25 mouse cellular contexts compared by ENCODE assay signal in genomic region chr19:3556169-3556827, GRCm38 (mm10). TPM values are rescaled to one million over a fixed set of nuclear protein-coding genes. Genes with fewer than 3 reads are reported as not detected.
A peak's percentile ranks its signal among the peaks of the same experiment; 100 is the strongest.
DNase-seq lines count a peak whose midpoint lies in the region; ATAC-seq and TF ChIP-seq lines count a peak whose summit lies in the region.
"Had no signal": no experiment of that assay in that cellular context is flagged by ENCODE, and none has a peak within 500 bp of the region (broad histone marks: within the 10 kb centered on the region; RNA-seq: fewer than 3 reads in every experiment).

No protein-coding gene starts in this region.

- H3K27me3 ChIP-seq in liver, embryonic 14.5 days (ENCODE audit: control insufficient read depth, insufficient read depth, low read length) = no peaks in the 10 kb centered on the region
- H3K27me3 ChIP-seq in liver, embryonic 12.5 days (replicated peaks) = no peaks in the 10 kb centered on the region
- H3K27me3 ChIP-seq in ES-Bruce4 (ENCODE audit: control insufficient read depth, insufficient read depth, low read length, poor library complexity, severe bottlenecking) = no peaks in the 10 kb centered on the region
- H3K27me3 ChIP-seq in liver, embryonic 16.5 days (ENCODE audit: control insufficient read depth, insufficient read depth, low read depth, low read length) = no peaks in the 10 kb centered on the region
- H3K27me3 ChIP-seq: CH12.LX; embryonic facial prominence, embryonic 12.5 days; embryonic facial prominence, embryonic 15.5 days; hindbrain, embryonic 13.5 days had no signal

- H3K36me3 ChIP-seq in liver, embryonic 14.5 days (replicated peaks; ENCODE audit: control insufficient read depth, insufficient read depth, low read depth) = no peaks in the 10 kb centered on the region
- peaks cover 14% of the 10 kb centered on the region for H3K36me3 ChIP-seq in liver, embryonic 12.5 days
- H3K36me3 ChIP-seq in ES-Bruce4 (ENCODE audit: control insufficient read depth, insufficient read depth, low read length, poor library complexity, severe bottlenecking) = no peaks in the 10 kb centered on the region
- no peaks in the 10 kb centered on the region for H3K36me3 ChIP-seq in liver, embryonic 16.5 days (ENCODE audit: control insufficient read depth, insufficient read depth)
- H3K36me3 ChIP-seq: embryonic facial prominence, embryonic 12.5 days; embryonic facial prominence, embryonic 15.5 days had no signal

- no peak overlapping the region for H3K4me2 ChIP-seq in liver, embryonic 14.5 days (ENCODE audit: low read depth)
- H3K4me2 ChIP-seq in liver, embryonic 12.5 days = no peak overlapping the region
- H3K4me2 ChIP-seq in liver, embryonic 16.5 days (ENCODE audit: low read depth, low read length) = no peak overlapping the region
- H3K4me2 ChIP-seq: embryonic facial prominence, embryonic 12.5 days; embryonic facial prominence, embryonic 15.5 days; heart, embryonic 11.5 days; hindbrain, embryonic 13.5 days had no signal

- no peak overlapping the region for H3K4me3 ChIP-seq in gastrocnemius, adult 2 months
- no peak overlapping the region for H3K4me3 ChIP-seq in liver, embryonic 14.5 days (ENCODE audit: insufficient read depth in 1 of 2, low read depth in 2 of 2, low read length in 2 of 2)
- H3K4me3 ChIP-seq in liver, embryonic 12.5 days = no peak overlapping the region
- H3K4me3 ChIP-seq in ES-Bruce4 (ENCODE audit: low read depth, low read length) = no peak overlapping the region
- no peak overlapping the region for H3K4me3 ChIP-seq in liver, embryonic 16.5 days (ENCODE audit: low read depth, low read length)
- H3K4me3 ChIP-seq: embryonic facial prominence, embryonic 12.5 days; embryonic facial prominence, embryonic 15.5 days; hindbrain, embryonic 10.5 days; hindbrain, embryonic 13.5 days had no signal

- 0 out of 2 replicates have a peak, but pooled peaks have one; percentile 31 for ATAC-seq in liver, embryonic 14.5 days (ENCODE audit: insufficient read depth)
- ATAC-seq in liver, embryonic 12.5 days = no peak
- peak; percentile 85 for ATAC-seq in liver, embryonic 16.5 days (ENCODE audit: low read depth)
- ATAC-seq: forebrain, embryonic 14.5 days; forebrain, postnatal 0 days; hindbrain, embryonic 16.5 days had no signal

- H3K4me1 ChIP-seq in liver, embryonic 14.5 days (replicated peaks; ENCODE audit: control insufficient read depth in 2 of 2, insufficient read depth in 2 of 2, low read length in 1 of 2) = peaks cover 2 to 9% of the 10 kb centered on the region in 2 experiments; a peak in 2 of 4 replicates
- peaks cover 32% of the 10 kb centered on the region for H3K4me1 ChIP-seq in liver, embryonic 12.5 days
- peaks cover 2% of the 10 kb centered on the region for H3K4me1 ChIP-seq in ES-Bruce4 (ENCODE audit: control insufficient read depth, insufficient read depth, low read length)
- H3K4me1 ChIP-seq in liver, embryonic 16.5 days (ENCODE audit: control insufficient read depth, low read depth, low read length) = peaks cover 9% of the 10 kb centered on the region
- H3K4me1 ChIP-seq: embryonic facial prominence, embryonic 12.5 days; embryonic facial prominence, embryonic 15.5 days; hindbrain, embryonic 10.5 days had no signal

- H3K27ac ChIP-seq in gastrocnemius, adult 2 months = peak overlapping the region; percentile 21
- no peak overlapping the region for H3K27ac ChIP-seq in liver, embryonic 14.5 days
- no peak overlapping the region for H3K27ac ChIP-seq in liver, embryonic 12.5 days
- peak overlapping the region; percentile 24; the same call in 1 of the 2 replicates for H3K27ac ChIP-seq in ES-Bruce4 (ENCODE audit: insufficient read depth, low read length)
- H3K27ac ChIP-seq in liver, embryonic 16.5 days (ENCODE audit: low read length) = peak overlapping the region; percentile 47
- H3K27ac ChIP-seq: embryonic facial prominence, embryonic 12.5 days; embryonic facial prominence, embryonic 15.5 days; hindbrain, embryonic 10.5 days; hindbrain, embryonic 13.5 days had no signal

- WGBS in liver, embryonic 14.5 days (ENCODE audit: insufficient replicate concordance) = 91% methylated on average over 2 of the region's 2 CpGs
- WGBS in liver, embryonic 12.5 days (ENCODE audit: insufficient replicate concordance) = 80% methylated on average over 2 of the region's 2 CpGs
- 76% methylated on average over 2 of the region's 2 CpGs for WGBS in liver, embryonic 16.5 days (ENCODE audit: insufficient replicate concordance)

- intact Hi-C loops in gastrocnemius, adult 2 months (cut with DNase I) = no loop called here
- intact Hi-C loops in heart, postnatal 25 days (cut with DNase I) = no loop called here

- no peak overlapping the region for H3K9ac ChIP-seq in liver, embryonic 14.5 days (replicated peaks)
- no peak overlapping the region for H3K9ac ChIP-seq in liver, embryonic 12.5 days
- no peak overlapping the region for H3K9ac ChIP-seq in ES-Bruce4 (ENCODE audit: low read depth, poor library complexity, severe bottlenecking)
- H3K9ac ChIP-seq in liver, embryonic 16.5 days (ENCODE audit: low read depth, low read length) = no peak overlapping the region
- H3K9ac ChIP-seq: embryonic facial prominence, embryonic 12.5 days; embryonic facial prominence, embryonic 15.5 days; forebrain, postnatal 0 days; hindbrain, embryonic 13.5 days had no signal

- no peak for DNase-seq in gastrocnemius, adult 2 months
- DNase-seq in gastrocnemius, postnatal 25 days = no peak
- DNase-seq in liver, embryonic 14.5 days (ENCODE audit: low read depth in 3 of 3, low spot score in 3 of 3) = peak in 1 of 3 experiments; percentile 24
- DNase-seq in heart, postnatal 25 days (ENCODE audit: low spot score) = no peak
- no peak for DNase-seq in cerebellum, postnatal 25 days
- DNase-seq: adrenal gland, adult 8-10 months; adrenal gland, postnatal 25 days; B cell, adult 2 months; cerebellum, adult 18-20 months; cerebellum, adult 9-10 months; cerebellum, postnatal 14 days; forebrain, postnatal 0 days; heart, adult 11 months; heart, postnatal 36 days had no signal

- no peak for TF ChIP-seq EP300 in liver, embryonic 14.5 days (IDR thresholded peaks at IDR 0.05; ENCODE audit: low read depth)
- no peak for TF ChIP-seq EP300 in ES-Bruce4 (IDR thresholded peaks at IDR 0.05; ENCODE audit: insufficient read depth, low read depth, low read length)

- H3K9me3 ChIP-seq in liver, embryonic 14.5 days (ENCODE audit: control insufficient read depth, low read length) = no peaks in the 10 kb centered on the region
- no peaks in the 10 kb centered on the region for H3K9me3 ChIP-seq in liver, embryonic 12.5 days (replicated peaks)
- no peaks in the 10 kb centered on the region for H3K9me3 ChIP-seq in ES-Bruce4 (replicated peaks; ENCODE audit: control insufficient read depth, insufficient read depth, low read length, poor library complexity, severe bottlenecking)
- H3K9me3 ChIP-seq in liver, embryonic 16.5 days (replicated peaks; ENCODE audit: control insufficient read depth, low read length) = no peaks in the 10 kb centered on the region
- H3K9me3 ChIP-seq: embryonic facial prominence, embryonic 12.5 days; embryonic facial prominence, embryonic 15.5 days; hindbrain, embryonic 13.5 days had no signal

- no peak for TF ChIP-seq POLR2A in ES-Bruce4 (IDR thresholded peaks at IDR 0.05; ENCODE audit: insufficient read depth, low read length)

- no peak for TF ChIP-seq CTCF in gastrocnemius, adult 2 months (IDR thresholded peaks at IDR 0.05)
- no peak for TF ChIP-seq CTCF in liver, embryonic 14.5 days (IDR thresholded peaks at IDR 0.05; ENCODE audit: low read depth)
- no peak for TF ChIP-seq CTCF in ES-Bruce4 (IDR thresholded peaks at IDR 0.05; ENCODE audit: low read depth, low read length)

RNA-seq across cellular contexts. Expression of gene Ppp6r3, which starts 19.3 kb away (rescaled TPM):
- total RNA-seq in gastrocnemius, adult 2 months (2021) = 10 to 100 TPM; 66.1 to 70.5 TPM
- 10 to 100 TPM; 47.0 to 50.9 TPM for total RNA-seq in gastrocnemius, postnatal 25 days (2021)
- polyA plus RNA-seq in liver, embryonic 14.5 days (2012; rRNA removed) = 19.2 and 22.6 TPM in 2 replicates
- 22.6 and 24.2 TPM in 2 replicates for polyA plus RNA-seq in liver, embryonic 14.5 days (2014; fragmentation: Nextera tagmentation; extraction: Ambion mirVana)
- 35.8 and 37.3 TPM in 2 replicates for polyA plus RNA-seq in liver, embryonic 12.5 days (2016; fragmentation: Nextera tagmentation; extraction: Ambion mirVana)
- polyA plus RNA-seq in ES-Bruce4 (2011; ENCODE audit: insufficient read depth, insufficient read length, low read depth, missing spikeins) = 153 and 171 TPM in 2 replicates
- polyA plus RNA-seq in liver, embryonic 16.5 days (2015; fragmentation: Nextera tagmentation; extraction: Ambion mirVana) = 23.9 and 24.6 TPM in 2 replicates
- 10 to 100 TPM; 68.8 to 83.0 TPM for total RNA-seq in heart, postnatal 25 days (2021)

Comparison
In these comparisons a context has a peak if more than half of its experiments do, and no peak if none do; other contexts are left out.
1. H3K27ac ChIP-seq: peak in gastrocnemius, adult 2 months (single experiment), ES-Bruce4 (single experiment) and liver, embryonic 16.5 days (single experiment); none in liver, embryonic 14.5 days (single experiment) and liver, embryonic 12.5 days (single experiment).